Mouse (Mus musculus): ENCODE results near the gene Il15ra.
A peak's percentile ranks its signal among the peaks of the same experiment; 100 is the strongest.

Il15ra gene

GRCm38 (mm10) chr2:11777091-11778068, 72.3 kb downstream of the Il15ra start, which contains the start of the genes Fbh1 and Ankrd16:
Fbh1 (minus strand) TSS chr2:11777582.
Ankrd16 (plus strand) TSS chr2:11777876.
- DNase-seq (ENCODE audit: extremely low spot score, low spot score) = peak; percentile 100

- peak; percentile 90 for DNase-seq (ENCODE audit: extremely low spot score, low spot score)
These were observed 73.2 kb downstream of the Il15ra start for GRCm38 (mm10) chr2:11778087-11778823.
